Mouse (Mus musculus) testis, postnatal 14 days (tissue): ENCODE data around the gene Cdyl.

Experiments used
- DNase-seq: peaks from one replicate; pipeline ENCODE4 v3.0.0; 2021; ENCODE audit warnings: low spot score

The Cdyl gene

GRCm38 (mm10) chr13:35840102-35840501 is 180.5 kb downstream of the Cdyl start:
- DNase-seq = no peak

GRCm38 (mm10) chr13:35843383-35843782 is 183.8 kb downstream of the Cdyl start:
- DNase-seq = no peak

- no peak for DNase-seq
Observed at GRCm38 (mm10) chr13:35845306-35845705, 185.7 kb downstream of the Cdyl start.

- DNase-seq = peak; percentile 28
Observed at GRCm38 (mm10) chr13:35848694-35849093, 189.1 kb downstream of the Cdyl start.

- no peak for DNase-seq
Observed at GRCm38 (mm10) chr13:35851581-35851980, 191.9 kb downstream of the Cdyl start.

- no peak for DNase-seq
Observed at GRCm38 (mm10) chr13:35852851-35853575, 193.4 kb downstream of the Cdyl start.

- no peak for DNase-seq
Observed at GRCm38 (mm10) chr13:35857486-35857885, 197.9 kb downstream of the Cdyl start.

GRCm38 (mm10) chr13:35860916-35861315 is 201.3 kb downstream of the Cdyl start:
- no peak for DNase-seq

GRCm38 (mm10) chr13:35870659-35871058 is 211.0 kb downstream of the Cdyl start:
- no peak for DNase-seq

GRCm38 (mm10) chr13:35871107-35871506 is 211.5 kb downstream of the Cdyl start:
- no peak for DNase-seq

- no peak for DNase-seq
Observed at GRCm38 (mm10) chr13:35875396-35875795, 215.8 kb downstream of the Cdyl start.

GRCm38 (mm10) chr13:35878282-35878681 is 218.6 kb downstream of the Cdyl start:
- peak; percentile 10 for DNase-seq

- peak; percentile 35 for DNase-seq
Observed at GRCm38 (mm10) chr13:35879068-35879467, 219.4 kb downstream of the Cdyl start.

GRCm38 (mm10) chr13:35879519-35879918 is 219.9 kb downstream of the Cdyl start:
- no peak for DNase-seq

GRCm38 (mm10) chr13:35880555-35881046 is 221.0 kb downstream of the Cdyl start:
- DNase-seq = no peak

GRCm38 (mm10) chr13:35886121-35886725 is 226.6 kb downstream of the Cdyl start:
- peak; percentile 82 for DNase-seq

- DNase-seq = no peak
Observed at GRCm38 (mm10) chr13:35892866-35893265, 233.2 kb downstream of the Cdyl start.

GRCm38 (mm10) chr13:35905378-35905777 is 245.7 kb downstream of the Cdyl start:
- DNase-seq = no peak

- peak; percentile 91 for DNase-seq
Observed at GRCm38 (mm10) chr13:35905879-35906481, 246.3 kb downstream of the Cdyl start, which contains the start of gene Rpp40. Rpp40 (minus strand) TSS chr13:35906359.

GRCm38 (mm10) chr13:35911476-35911875 is 251.8 kb downstream of the Cdyl start:
- DNase-seq = no peak
